In genomic region chr1:178276054-178276911, GRCm38 (mm10) we compare ENCODE assay signal across 8 mouse cellular contexts. TPM values are rescaled to one million over a fixed set of nuclear protein-coding genes. Genes with fewer than 3 reads are reported as not detected.
DNase-seq lines count a peak whose midpoint lies in the region; ATAC-seq lines count a peak whose summit lies in the region.

No protein-coding gene starts in this region.

- ATAC-seq in granulocyte monocyte progenitor cell, adult 5-6 weeks (replicated peaks; ENCODE audit: poor library complexity, severe bottlenecking) = peak; percentile 72
- peak; percentile 84 for ATAC-seq in megakaryocyte-erythroid progenitor cell, adult 5-6 weeks (replicated peaks; ENCODE audit: low FRiP score, low TSS enrichment, poor library complexity, severe bottlenecking)

- intact Hi-C loops in left cerebral cortex, postnatal 36 days (cut with DNase I) = no loop called here

- peak; percentile 75 for DNase-seq in adrenal gland, postnatal 25 days
- peak; percentile 87 for DNase-seq in embryo, embryonic 11 days
- DNase-seq in kidney, adult 11 months = peak; percentile 21
- peak; percentile 76 to 88 for DNase-seq in left cerebral cortex, postnatal 36 days (ENCODE audit: low spot score in 2 of 2)
- peak; percentile 87 for DNase-seq in right cerebral cortex, postnatal 4 days
- no peak for DNase-seq in adipocyte (ENCODE audit: low spot score)

RNA-seq across cellular contexts. Expression of gene Cox20, which starts 42.6 kb away (rescaled TPM):
- total RNA-seq in adrenal gland, postnatal 25 days (2021) = 115 and 123 TPM in 2 replicates
- 131 and 163 TPM in 2 replicates for total RNA-seq in granulocyte monocyte progenitor cell, adult 5-6 weeks (2014; fragmentation: Nextera tagmentation)
- 142 and 153 TPM in 2 replicates for total RNA-seq in granulocyte monocyte progenitor cell, adult 5-6 weeks (2017)
- total RNA-seq in left cerebral cortex, postnatal 36 days (2021) = 10 to 100 TPM; 31.1 to 33.9 TPM
- 205 and 307 TPM in 2 replicates for total RNA-seq in megakaryocyte-erythroid progenitor cell, adult 5-6 weeks (2014; fragmentation: Nextera tagmentation)
- total RNA-seq in megakaryocyte-erythroid progenitor cell, adult 5-6 weeks (2017) = 253 and 262 TPM in 2 replicates
